Mouse (Mus musculus) thymus, postnatal 0 days (tissue): ENCODE measurements around the gene Scrt2. TPM values are rescaled to one million over a fixed set of nuclear protein-coding genes. Genes with fewer than 3 reads are reported as not detected.
A peak's percentile ranks its signal among the peaks of the same experiment; 100 is the strongest.

ENCODE experiments used
- DNase-seq: peaks from one replicate; pipeline ENCODE4 v3.0.0-alpha.2; 2015; ENCODE audit warnings: low spot score
- polyA plus RNA-seq: library from polyadenylated mRNA; unstranded; fragments of >200 nt; fragmentation: Nextera tagmentation; extraction: Ambion mirVana; gene quantifications from 2 replicates; pipeline ENCODE4 v1.2.1, GENCODE M21; 2015

The Scrt2 gene
- polyA plus RNA-seq, 1 experiment from 2014 or later: not detected

DNA sequence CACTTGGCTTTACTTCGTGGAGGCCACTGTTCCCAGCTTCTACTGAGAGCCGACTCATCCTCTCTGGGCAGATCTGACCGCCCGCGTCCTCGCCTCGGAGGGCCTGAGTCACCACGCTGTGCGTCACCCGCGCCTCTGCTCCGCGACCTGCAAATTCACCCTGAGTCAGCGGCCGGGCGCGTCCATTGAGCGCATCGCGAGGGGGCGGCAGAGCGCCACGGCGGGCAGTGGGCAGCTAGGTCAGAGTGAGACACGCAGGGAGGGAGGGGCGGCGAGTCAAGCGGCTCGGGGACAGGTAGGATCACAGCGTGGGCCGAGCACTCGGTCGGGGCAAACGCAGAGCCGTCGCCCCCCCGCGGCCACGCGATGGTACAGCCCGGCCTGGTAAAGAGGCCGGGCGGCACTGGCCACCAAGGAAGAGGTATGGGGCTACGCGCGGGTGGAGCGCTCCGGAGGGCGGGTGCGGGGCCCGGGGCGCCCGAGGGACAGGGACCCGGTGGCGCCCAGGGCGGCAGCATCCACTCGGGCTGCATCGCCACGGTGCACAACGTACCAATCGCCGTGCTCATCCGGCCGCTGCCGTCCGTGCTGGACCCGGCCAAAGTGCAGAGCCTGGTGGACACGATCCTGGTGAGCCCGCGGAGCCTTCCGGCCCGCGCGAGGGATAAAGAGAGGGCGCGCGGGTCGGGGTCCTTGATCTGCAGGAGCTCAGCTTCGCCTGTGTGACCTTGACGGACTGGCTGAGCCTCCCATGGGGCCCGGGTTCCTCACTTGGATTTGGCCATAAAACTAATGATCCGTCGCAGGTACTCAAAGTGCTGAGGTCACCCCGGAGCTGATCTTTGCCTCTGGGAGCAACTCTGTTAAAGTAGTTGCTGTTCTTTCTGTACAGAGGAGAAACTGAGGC lies 24.2 kb downstream of the Scrt2 start, which contains the start of gene Srxn1:
TSS of gene Srxn1 (plus strand) at position 199 of the 907 bp plus-strand sequence.
- DNase-seq: no peak

DNA sequence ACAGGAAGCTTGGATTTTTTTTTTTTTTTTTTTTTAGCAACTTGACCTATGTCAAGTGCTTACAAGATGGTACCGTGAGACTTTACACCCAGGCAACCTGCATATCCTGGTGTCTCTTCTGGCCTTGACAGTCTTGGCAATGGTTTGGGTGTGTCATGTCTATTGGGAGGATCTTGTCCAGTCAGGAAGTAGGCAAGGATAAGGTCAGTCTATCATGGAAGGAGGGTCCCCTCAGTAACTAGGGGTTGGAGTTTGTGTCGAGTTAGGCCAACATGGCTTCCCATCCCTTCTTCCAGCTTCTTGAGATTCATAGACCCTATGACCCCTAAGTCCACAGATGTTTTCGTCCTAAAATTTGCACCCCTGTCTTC lies 24.9 kb downstream of the Scrt2 start:
- DNase-seq: no peak

DNA sequence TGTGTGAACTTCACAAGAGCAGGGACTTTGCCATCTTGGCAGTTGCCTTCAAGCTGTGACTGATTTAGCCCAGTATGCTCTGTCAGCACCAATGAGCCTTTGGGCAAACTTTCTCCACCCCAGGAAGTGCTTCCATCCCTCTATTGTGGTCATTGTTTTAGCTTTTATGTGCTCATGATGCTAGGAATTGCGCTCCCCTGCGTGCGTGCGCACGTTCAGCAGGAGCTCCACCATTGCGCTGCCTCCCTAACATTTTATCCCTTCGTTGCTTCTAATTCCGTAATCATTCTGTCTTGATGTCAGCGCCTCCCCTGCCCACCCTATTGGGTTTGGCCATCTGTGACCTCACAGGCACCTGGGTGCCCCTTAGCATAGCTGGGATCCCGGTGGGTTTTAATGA lies 25.3 kb downstream of the Scrt2 start:
- no peak for DNase-seq

DNA sequence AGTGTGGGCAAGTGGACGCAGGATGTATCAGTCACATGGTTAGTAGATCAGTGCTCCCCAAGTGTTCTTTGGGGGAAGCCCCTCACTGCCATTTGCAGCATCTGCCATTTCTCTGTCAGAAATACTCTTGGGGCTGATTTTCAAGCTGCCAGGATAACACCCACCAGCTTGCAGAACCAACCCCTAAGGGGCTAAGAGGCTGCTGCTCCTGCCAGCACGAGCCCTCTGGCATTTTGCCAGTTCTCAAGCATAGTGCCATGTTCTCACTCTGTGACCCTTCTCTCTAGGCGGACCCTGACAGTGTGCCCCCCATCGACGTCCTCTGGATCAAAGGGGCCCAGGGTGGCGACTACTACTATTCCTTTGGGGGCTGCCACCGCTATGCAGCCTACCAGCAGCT lies 27.4 kb downstream of the Scrt2 start:
- no peak for DNase-seq

DNA sequence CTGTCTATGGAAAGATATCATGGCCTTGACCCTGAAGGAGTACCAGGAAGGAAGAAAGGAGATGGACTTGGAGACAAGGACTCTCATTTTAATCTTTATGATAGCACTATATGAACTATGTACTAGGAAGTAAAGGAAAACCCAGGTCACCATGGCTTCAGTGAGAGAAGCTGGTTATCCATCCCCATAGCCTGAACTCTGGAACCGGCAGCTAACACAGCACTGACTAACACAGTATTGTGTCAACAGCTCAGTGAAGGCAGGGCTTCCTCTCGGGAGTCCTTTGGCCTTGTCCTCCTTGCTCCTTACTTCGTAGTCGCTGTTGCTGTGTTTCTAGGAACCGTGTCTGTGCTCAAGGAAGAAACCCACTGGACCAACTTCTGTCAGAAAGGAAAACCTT lies 28.1 kb downstream of the Scrt2 start:
- no peak for DNase-seq

DNA sequence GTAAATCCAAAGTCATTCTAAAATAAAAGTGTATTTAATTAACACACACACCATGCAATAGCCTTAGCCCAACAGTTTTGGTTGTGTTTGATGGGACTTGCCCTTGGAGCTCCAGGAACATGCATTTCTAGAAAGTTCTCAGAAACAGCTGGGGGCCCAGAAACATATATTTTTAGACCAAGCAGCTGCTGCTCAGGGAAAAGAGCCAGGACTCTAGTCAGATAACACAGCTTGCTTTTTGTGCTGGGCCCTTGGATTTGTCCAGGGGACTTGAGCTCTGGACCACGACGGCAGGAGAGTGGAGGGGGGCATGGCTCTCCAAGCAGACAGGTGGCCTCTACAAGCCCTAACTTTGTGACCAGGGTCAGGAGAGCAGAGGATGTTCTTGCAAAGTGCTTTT lies 30.0 kb downstream of the Scrt2 start:
- DNase-seq: no peak

DNA sequence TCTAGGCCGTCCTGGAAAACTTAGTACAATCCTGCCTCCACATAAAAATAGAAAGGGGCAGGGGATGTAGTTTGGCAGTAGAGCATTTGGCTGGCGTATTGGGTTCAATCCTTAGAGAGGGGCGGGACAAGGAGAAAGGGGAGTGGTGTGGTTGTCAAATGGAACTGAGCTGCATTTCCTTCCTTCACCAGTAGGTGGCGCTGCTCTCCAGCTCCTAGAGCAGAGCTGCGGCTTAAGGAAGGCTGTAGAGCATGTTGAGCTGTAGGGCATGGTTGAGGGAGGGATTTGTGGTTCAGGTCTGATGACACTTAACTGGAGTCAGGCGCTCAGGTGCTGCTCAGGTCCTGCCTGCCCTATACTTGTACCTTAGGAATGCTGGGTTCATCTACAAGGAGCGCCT lies 30.6 kb downstream of the Scrt2 start:
- peak; percentile 87 for DNase-seq

DNA sequence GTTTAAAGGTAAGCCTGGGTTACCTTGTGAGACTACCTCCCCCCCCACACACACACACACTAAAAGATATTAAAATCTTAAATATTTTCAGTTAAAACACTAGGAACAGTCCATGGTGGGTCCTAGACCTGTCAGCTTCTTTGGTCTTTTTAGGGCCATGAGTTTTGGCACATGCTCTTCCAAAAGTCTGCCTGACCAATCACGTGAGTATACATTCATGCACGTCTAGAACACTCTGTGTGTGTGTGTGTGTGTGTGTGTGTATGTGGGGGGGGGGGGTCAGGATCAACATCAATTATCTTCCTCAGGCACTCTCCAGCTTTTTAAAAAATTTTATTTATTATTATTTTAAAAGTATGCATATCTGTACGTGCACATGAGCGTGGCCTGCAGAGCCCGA lies 31.2 kb downstream of the Scrt2 start:
- DNase-seq: no peak

DNA sequence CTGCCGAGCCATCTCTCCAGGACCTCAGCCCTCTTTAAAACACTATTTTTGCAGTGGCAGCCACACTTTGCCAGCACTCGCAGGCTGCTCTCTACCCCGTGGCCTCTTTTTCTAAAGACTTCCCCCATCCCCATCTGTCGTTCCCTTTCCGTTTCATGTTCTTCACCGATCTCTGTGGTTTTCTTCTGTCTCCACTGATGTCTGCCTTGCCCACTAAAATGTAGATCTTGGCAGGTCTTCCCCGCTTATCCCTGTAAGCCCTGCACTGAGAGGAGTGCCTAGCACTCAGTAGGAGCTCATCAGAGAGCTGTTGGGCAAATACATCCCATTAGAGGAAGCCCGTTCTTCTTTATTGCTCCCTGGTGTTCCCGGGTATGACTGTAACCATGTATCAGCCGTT lies 31.6 kb downstream of the Scrt2 start:
- no peak for DNase-seq

DNA sequence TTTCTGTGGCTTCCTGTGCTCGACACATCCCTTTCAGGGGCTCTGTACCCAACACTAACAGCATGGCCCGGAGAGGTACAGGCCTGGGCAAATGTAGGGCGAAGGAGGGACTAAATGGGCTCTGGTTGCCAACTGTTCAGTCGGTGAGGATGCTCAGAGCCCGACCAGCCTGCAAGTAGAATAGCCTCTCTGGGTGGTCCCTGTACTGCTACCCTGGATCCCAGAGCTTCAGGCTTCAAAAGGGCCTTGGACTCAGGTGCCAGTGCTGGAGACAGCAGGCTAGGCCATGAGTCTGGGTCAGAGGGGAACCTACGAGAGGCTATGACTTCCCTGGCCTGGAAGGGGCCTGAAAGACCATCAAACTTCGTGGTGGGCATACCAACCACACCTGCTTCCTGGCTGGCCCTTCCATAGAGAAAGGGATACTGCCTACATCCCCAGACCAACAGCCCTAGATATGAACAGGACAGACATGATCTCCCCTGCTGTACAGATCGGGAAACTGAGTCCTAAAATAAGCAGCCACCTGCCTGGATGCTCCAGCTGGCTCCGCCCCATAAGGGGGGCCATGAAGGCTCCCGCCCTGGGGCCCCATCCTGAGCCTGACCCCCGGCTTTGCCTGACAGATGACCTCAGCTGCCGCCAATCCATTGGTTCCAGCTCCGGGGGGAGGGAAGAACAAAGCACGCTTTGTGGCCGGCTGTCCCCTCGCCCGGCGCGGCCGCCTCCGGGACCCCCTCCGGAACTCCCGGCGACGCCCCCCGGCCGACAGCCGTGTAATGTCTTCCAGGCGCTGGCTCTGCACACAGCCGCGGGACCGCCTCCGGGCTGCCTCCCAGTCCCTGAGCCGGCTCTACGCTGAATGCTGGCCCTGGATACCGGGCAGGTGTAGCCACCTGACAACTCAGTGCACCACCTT lies 33.0 kb downstream of the Scrt2 start:
- no peak for DNase-seq

DNA sequence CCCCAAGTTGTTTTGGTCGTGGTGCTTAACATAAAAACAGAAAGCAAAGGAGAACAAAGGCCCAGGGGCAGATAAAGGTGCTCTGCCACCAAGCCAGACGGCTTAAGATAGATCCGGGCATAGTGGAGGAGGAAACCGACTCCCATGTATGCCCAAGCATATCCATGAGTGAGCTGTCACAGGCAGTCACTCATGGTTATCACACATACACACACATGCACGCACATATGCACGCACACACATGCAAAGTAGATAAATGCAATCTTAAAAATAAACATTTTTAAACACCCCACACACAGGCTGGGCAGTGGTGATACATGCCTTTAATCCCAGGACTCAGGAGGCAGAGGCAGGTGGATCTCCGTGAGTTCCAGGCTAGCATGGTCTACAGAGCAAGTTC lies 36.4 kb downstream of the Scrt2 start:
- DNase-seq: no peak

DNA sequence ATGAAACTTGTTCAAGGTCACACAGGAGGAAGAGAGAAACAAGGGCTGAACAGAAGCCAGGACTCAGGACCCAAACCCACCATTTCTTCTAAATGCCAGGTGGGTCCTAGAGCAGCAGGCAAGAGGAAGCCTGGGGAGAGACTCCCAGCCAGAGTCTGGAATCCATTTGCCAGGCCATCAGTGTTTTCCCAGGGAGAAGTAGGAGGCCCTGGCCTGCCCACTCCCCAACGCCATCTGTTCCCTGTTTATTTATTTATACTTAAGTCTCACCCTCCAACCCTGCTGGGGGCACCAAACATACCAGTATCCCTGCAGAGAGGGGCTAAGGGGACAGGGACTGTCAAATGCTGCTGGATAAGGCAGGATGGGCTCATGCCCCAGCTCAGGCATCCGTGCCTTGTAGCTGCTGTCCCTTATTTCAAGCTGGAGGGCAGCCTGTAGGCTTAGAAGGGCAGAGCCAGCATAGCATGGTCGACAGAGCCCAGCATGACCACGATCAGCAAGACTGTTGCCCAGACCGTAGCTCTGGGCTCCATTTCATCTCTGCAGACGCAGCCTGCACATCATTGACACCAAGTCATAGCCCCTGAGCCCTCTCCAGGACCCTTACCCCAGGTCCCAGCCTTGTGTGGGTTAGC lies 38.0 kb downstream of the Scrt2 start:
- DNase-seq: no peak

DNA sequence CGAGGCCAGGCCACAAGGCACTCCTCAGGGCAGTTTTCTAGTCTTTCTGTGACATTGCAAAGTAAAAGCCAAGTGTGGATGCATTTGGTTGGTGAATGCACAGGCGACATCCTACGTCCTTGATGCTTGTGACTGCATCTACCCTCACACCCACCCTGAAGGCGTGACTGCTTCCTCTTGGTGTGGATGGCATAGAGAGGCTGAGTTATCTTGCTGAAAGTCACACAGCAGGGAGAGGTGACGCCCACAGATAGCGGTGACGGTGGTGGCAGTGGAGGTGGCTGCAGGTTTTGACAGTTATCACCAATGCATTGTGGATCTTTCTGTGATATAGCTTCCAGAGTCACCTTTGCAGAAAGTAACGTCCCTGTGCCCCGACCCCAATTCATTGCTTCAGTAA lies 41.6 kb downstream of the Scrt2 start:
- DNase-seq: no peak

DNA sequence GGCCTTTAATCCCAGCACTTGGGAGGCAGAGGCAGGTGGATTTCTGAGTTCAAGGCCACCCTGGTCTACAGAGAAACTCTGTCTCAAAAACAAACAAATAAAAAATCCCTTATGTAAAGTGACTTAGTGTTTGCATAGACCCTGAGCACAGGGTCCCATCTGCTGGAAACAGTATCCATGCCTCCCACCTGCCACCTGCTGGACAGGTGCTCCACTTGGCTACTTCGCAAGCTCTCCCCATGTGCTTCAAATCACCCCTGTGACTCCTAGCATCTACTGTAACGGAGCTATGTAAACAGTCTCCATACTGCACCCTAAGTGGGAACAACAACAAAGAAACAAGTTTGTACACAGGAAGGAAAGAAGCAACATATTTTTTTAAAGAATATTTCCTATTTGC lies 47.3 kb downstream of the Scrt2 start:
- DNase-seq: no peak

DNA sequence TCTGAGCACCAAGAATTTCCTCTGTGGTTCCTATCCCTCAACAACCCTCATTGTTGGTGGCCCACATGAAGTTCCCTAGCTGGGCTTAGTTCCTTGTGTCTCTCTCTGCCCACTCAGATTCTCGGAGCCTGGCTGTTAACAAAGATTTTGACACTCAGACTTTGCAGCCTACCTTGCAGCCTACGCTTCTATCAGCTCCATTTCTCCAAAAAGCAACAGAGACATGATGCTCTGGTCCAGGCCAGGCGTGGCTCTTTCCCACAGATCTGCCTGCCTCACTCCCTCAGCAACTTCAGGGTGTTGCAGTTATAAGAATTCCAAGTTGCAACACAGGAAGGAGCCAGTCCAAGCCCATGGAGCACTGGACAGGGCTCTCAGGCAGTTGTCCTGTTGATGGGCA lies 48.4 kb downstream of the Scrt2 start:
- DNase-seq: no peak

DNA sequence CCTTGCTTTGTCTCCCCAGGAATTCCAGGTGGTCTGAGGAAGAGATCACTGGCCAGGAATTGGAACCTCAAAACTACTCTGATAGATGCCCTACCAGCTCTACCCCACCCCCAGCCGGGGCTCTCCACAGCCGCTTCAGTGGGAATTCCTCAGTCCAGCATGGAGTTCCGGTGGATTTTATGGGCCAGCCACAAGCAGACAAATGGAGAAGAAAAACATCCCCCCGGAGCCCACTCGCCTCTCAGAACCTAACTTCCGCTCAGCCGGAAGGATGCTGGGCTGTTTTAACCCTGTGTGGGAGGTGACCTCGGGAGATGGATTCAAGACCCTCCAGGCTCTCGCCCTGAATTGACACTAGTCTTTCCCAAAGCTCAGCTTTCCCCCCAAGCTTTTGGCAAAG lies 50.7 kb downstream of the Scrt2 start:
- DNase-seq: no peak

DNA sequence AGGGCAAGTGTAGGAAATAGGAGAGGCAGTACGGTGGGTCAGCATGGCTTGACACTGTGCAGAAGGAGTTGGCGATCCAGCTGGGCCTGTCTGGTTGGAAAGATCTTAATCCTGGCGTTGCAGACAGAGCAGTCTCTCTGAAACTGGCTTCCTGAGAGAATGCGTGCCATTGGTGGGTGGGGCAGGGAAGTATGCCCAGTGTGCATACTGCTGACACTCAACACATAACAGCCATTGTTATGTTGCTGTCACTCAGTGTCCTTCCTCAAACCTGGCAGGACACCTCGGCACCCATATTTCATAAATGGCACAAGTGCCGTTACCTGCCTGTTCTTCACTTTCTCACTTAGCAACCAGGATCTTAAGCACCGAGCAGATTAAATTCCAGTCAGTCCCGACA lies 51.4 kb downstream of the Scrt2 start:
- DNase-seq: no peak

DNA sequence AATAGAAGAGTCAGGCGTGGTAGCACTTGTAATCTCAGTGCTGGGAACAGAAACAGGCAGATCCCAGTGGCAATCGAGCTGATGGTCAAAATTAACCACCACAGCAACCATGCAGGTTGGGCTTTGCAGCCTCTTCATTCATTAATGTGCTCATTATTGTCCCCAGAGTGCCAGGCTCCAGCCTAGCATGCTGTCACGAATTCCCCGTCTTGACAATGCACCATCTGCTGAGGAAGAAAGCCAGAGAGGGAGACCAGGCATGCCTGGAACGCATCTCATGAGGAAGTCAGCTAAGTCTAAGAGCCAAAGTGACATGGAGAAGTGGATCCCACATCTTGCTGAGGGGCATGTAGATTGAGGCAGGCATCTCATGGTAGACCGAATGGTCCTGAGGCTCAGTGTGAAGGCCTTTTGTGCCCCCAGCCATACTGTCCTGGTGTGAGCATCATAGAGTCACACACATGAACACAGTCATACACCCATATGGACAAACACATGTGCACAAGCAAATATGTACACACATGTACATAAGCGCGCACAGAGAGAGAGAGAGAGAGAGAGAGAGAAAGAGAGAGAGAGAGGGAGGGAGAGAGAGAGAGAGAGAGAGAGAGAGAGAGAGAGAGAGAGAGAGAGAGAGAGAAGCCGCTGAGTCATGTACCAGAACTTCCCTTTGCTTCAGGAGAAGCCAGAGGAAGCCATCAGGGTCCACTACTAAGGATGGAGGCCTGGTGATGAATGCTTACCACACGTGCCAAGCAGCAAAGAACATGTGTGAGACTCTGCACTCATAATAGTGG lies 58.1 kb downstream of the Scrt2 start:
- no peak for DNase-seq

DNA sequence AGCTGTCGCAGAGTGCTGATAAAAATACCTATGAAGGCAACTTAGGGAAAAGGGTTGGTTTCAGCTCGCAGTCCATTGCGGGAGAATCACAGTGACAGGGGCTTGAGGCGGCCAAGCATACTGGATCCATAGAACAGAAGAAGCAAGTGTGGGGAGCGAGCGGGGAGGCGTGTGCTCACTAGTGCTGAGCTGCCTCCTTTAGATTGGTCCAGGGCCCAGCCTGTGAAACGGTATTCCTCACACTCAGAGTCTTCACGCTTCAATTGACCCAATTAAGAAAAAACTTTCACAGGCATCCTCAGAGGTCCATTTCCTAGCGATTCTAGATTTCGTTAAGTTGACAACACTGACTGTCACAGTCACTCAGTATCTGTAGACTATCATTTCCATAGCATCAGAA lies 59.6 kb downstream of the Scrt2 start:
- no peak for DNase-seq

DNA sequence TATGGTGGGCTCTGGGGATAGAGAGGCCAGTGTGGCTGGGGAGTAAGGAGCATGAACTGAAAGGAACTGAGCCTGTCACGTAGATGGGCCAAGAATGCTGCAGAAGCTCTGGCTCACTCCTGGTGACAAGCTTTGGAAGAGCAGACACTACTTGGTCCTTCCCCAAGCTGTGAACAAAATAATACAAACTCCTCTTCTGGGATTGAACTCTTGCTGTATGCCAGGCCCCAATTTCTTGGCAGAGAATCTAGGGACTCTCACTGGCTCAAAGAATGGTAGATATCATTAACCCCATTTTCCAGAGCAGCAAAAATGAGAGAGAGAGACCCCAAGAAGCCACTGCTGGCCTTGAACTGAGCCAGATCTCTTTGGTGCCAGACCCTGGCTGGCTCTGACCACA lies 60.2 kb downstream of the Scrt2 start:
- DNase-seq: no peak

DNA sequence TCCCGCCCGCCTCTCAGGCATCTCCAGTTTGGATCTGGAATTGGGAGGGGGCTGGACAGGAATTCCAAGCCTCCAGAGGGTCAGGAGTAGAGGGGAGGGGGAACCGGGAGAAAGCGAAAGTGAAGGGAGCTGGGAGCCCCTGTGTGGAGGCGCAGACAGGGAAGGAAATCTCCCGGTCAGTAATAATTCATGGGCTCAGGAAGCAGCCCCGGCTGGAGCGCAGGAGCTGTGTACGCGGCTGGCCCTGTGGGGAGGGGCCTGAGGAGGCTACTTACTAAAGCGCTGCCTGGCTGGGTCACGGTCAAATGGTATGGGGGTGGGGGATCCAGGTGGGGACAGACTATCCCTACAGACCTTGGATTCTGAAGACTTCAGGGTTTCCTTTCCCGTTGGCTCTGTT lies 60.7 kb downstream of the Scrt2 start:
- no peak for DNase-seq
